Mouse (Mus musculus) heart, embryonic 13.5 days (tissue): ENCODE data around the gene Serpini2. TPM values are rescaled to one million over a fixed set of nuclear protein-coding genes. Genes with fewer than 3 reads are reported as not detected.
"Not testable (repeated sequence)": the region's sequence is repeated elsewhere in the genome, so short reads cannot be mapped to it uniquely, and the experiment has no call there.

Source experiments
- ATAC-seq: fragments of 200-750 bp; cut with Nextera tagmentation; 2 replicates; pipeline ENCODE4 v1.8.0; 2017; ENCODE audit warnings: moderate TSS enrichment; ENCODE audit not compliant: insufficient number of reproducible peaks, low FRiP score, low TSS enrichment; ENCODE audit errors: extremely low read depth
- H3K27ac ChIP-seq: fragments of 300-500 bp; sonication (generic); replicated peaks from 2 replicates; pipeline ENCODE4 v1.5.1; 2015; ENCODE audit warnings: moderate library complexity, mild to moderate bottlenecking, inconsistent platforms
- H3K27me3 ChIP-seq: fragments of 300-500 bp; sonication (generic); replicated peaks from 2 replicates; pipeline ENCODE4 v1.6.1; 2015; ENCODE audit warnings: mild to moderate bottlenecking, inconsistent platforms
- H3K36me3 ChIP-seq: fragments of 300-500 bp; sonication (generic); 2 replicates; pipeline ENCODE4 v1.6.1; 2015; ENCODE audit warnings: mild to moderate bottlenecking, inconsistent platforms
- H3K4me1 ChIP-seq: fragments of 300-500 bp; sonication (generic); 2 replicates; pipeline ENCODE4 v1.6.1; 2015; ENCODE audit warnings: inconsistent platforms
- H3K4me2 ChIP-seq: fragments of 300-500 bp; sonication (generic); 2 replicates; pipeline ENCODE4 v1.6.1; 2015; ENCODE audit warnings: inconsistent platforms, mild to moderate bottlenecking, moderate library complexity
- H3K4me3 ChIP-seq: fragments of 300-500 bp; sonication (generic); 2 replicates; pipeline ENCODE4 v1.5.1; 2015; ENCODE audit warnings: moderate library complexity, mild to moderate bottlenecking, inconsistent platforms
- H3K9ac ChIP-seq: fragments of 300-500 bp; sonication (generic); 2 replicates; pipeline ENCODE4 v1.6.1; 2015; ENCODE audit warnings: inconsistent platforms, mild to moderate bottlenecking, moderate library complexity
- H3K9me3 ChIP-seq: fragments of 300-500 bp; sonication (generic); 2 replicates; pipeline ENCODE4 v1.6.1; 2016; ENCODE audit warnings: inconsistent platforms
- WGBS: fragments of 180-500 bp; shearing (Covaris S2); methylation state at CpG from one replicate; pipeline ENCODE4 v1.1.7; 2015; ENCODE audit warnings: mixed read lengths; 5-methylcytosine and 5-hydroxymethylcytosine counted together
- polyA plus RNA-seq: library from polyadenylated mRNA; unstranded; fragments of >200 nt; fragmentation: Nextera tagmentation; extraction: Ambion mirVana; gene quantifications from 2 replicates; pipeline ENCODE4 v1.2.1, GENCODE M21; 2015

The Serpini2 gene
- polyA plus RNA-seq: 0.20 TPM in 1 of 2 replicates, not detected in the other

- no peak within 1 kb of the TSS for H3K4me2 ChIP-seq
- no peak within 1 kb of the TSS for H3K27ac ChIP-seq
- H3K27me3 ChIP-seq: no peaks in the 10 kb centered on the region
- WGBS: 70% methylated on average over 2 of the region's 2 CpGs
- no peaks in the 10 kb centered on the region for H3K9me3 ChIP-seq
- H3K9ac ChIP-seq: no peak within 1 kb of the TSS
- ATAC-seq: no peak
- H3K36me3 ChIP-seq: no peaks in the 10 kb centered on the region
- no peak within 1 kb of the TSS for H3K4me3 ChIP-seq
- H3K4me1 ChIP-seq: peaks cover 4% of the 10 kb centered on the region
Measured at GRCm38 (mm10) chr3:75269978-75270377, at the start of gene Serpini2. TSS of gene Serpini2 (minus strand) at chr3:75270078.

GRCm38 (mm10) chr3:75308861-75309260, 39.0 kb upstream of the Serpini2 start:
- Histone ChIP-seq H3K27ac (no peak overlapping the region), H3K9ac (no peak overlapping the region), H3K9me3 (no peaks in the 10 kb centered on the region), H3K4me3 (no peak overlapping the region), H3K4me1 (no peaks in the 10 kb centered on the region), H3K36me3 (no peaks in the 10 kb centered on the region), H3K4me2 (no peak overlapping the region), H3K27me3 (no peaks in the 10 kb centered on the region)
- 74% methylated on average over 4 of the region's 4 CpGs for WGBS
- no peak for ATAC-seq

GRCm38 (mm10) chr3:75308228-75308627, 38.4 kb upstream of the Serpini2 start:
- no peak overlapping the region for H3K27ac ChIP-seq
- no peak for ATAC-seq
- WGBS: 39% methylated on average over 3 of the region's 3 CpGs

GRCm38 (mm10) chr3:75305584-75305983, 35.7 kb upstream of the Serpini2 start:
- WGBS: 78% methylated on average over 3 of the region's 3 CpGs

More at GRCm38 (mm10) chr3:75308228-75308627, 38.4 kb upstream of the Serpini2 start:
- Histone ChIP-seq H3K9ac (no peak overlapping the region), H3K4me1 (no peaks in the 10 kb centered on the region), H3K27me3 (no peaks in the 10 kb centered on the region), H3K4me3 (no peak overlapping the region), H3K36me3 (no peaks in the 10 kb centered on the region), H3K4me2 (no peak overlapping the region), H3K9me3 (no peaks in the 10 kb centered on the region)

GRCm38 (mm10) chr3:75304621-75305020, 34.7 kb upstream of the Serpini2 start:
- H3K4me2 ChIP-seq: no peak overlapping the region
- no peak overlapping the region for H3K27ac ChIP-seq
- H3K4me1 ChIP-seq: no peaks in the 10 kb centered on the region
- ATAC-seq: no peak
- 84% methylated on average over 5 of the region's 5 CpGs for WGBS
- H3K4me3 ChIP-seq: no peak overlapping the region
- no peak overlapping the region for H3K9ac ChIP-seq
- no peaks in the 10 kb centered on the region for H3K36me3 ChIP-seq
- H3K27me3 ChIP-seq: no peaks in the 10 kb centered on the region
- no peaks in the 10 kb centered on the region for H3K9me3 ChIP-seq

More at GRCm38 (mm10) chr3:75305584-75305983, 35.7 kb upstream of the Serpini2 start:
- H3K27me3 ChIP-seq: no peaks in the 10 kb centered on the region
- no peak overlapping the region for H3K9ac ChIP-seq
- no peak overlapping the region for H3K27ac ChIP-seq
- no peaks in the 10 kb centered on the region for H3K4me1 ChIP-seq
- H3K36me3 ChIP-seq: no peaks in the 10 kb centered on the region
- no peaks in the 10 kb centered on the region for H3K9me3 ChIP-seq
- H3K4me2 ChIP-seq: no peak overlapping the region
- ATAC-seq: no peak
- H3K4me3 ChIP-seq: no peak overlapping the region

GRCm38 (mm10) chr3:75301072-75301471, 31.2 kb upstream of the Serpini2 start:
- Histone ChIP-seq H3K4me2 (no peak overlapping the region), H3K36me3 (no peaks in the 10 kb centered on the region), H3K9me3 (no peaks in the 10 kb centered on the region), H3K27ac (no peak overlapping the region), H3K27me3 (no peaks in the 10 kb centered on the region), H3K4me1 (peaks cover 12% of the 10 kb centered on the region), H3K9ac (no peak overlapping the region), H3K4me3 (no peak overlapping the region)
- WGBS: 79% methylated on average over 2 of the region's 2 CpGs
- ATAC-seq: no peak

GRCm38 (mm10) chr3:75299464-75299863, 29.6 kb upstream of the Serpini2 start:
- not testable (repeated sequence) for H3K4me3 ChIP-seq, H3K36me3 ChIP-seq, H3K27me3 ChIP-seq, ATAC-seq, H3K9me3 ChIP-seq, H3K4me2 ChIP-seq, H3K9ac ChIP-seq, H3K27ac ChIP-seq
- WGBS: 78% methylated on average over 1 of the region's 1 CpGs
- H3K4me1 ChIP-seq: peaks cover 12% of the 10 kb centered on the region

- Histone ChIP-seq H3K4me1 (peaks cover 12% of the 10 kb centered on the region), H3K36me3 (no peaks in the 10 kb centered on the region), H3K27ac (0 out of 2 replicates have a peak overlapping the region, but pooled peaks have one; percentile 20), H3K4me2 (no peak overlapping the region), H3K27me3 (no peaks in the 10 kb centered on the region), H3K9ac (no peak overlapping the region), H3K9me3 (no peaks in the 10 kb centered on the region), H3K4me3 (no peak overlapping the region)
- no peak for ATAC-seq
- 29% methylated on average over 3 of the region's 3 CpGs for WGBS
Measured at GRCm38 (mm10) chr3:75297758-75298111, 27.9 kb upstream of the Serpini2 start.

- H3K36me3 ChIP-seq: no peaks in the 10 kb centered on the region
- no peak overlapping the region for H3K4me3 ChIP-seq
- no peaks in the 10 kb centered on the region for H3K27me3 ChIP-seq
- peaks cover 12% of the 10 kb centered on the region for H3K4me1 ChIP-seq
- H3K9ac ChIP-seq: no peak overlapping the region
- H3K27ac ChIP-seq: 0 out of 2 replicates have a peak overlapping the region, but pooled peaks have one; percentile 20
- no peak for ATAC-seq
- H3K4me2 ChIP-seq: no peak overlapping the region
- no peaks in the 10 kb centered on the region for H3K9me3 ChIP-seq
- WGBS: 49% methylated on average over 2 of the region's 2 CpGs
Measured at GRCm38 (mm10) chr3:75297026-75297757, 27.3 kb upstream of the Serpini2 start.

GRCm38 (mm10) chr3:75293243-75293642, 23.4 kb upstream of the Serpini2 start:
- ATAC-seq: no peak
- WGBS: 86% methylated on average over 2 of the region's 2 CpGs

GRCm38 (mm10) chr3:75277455-75277854, 7.6 kb upstream of the Serpini2 start:
- H3K4me2 ChIP-seq: no peak overlapping the region
- no peaks in the 10 kb centered on the region for H3K36me3 ChIP-seq
- WGBS: 73% methylated on average over 4 of the region's 4 CpGs
- no peaks in the 10 kb centered on the region for H3K27me3 ChIP-seq
- ATAC-seq: no peak
- H3K4me3 ChIP-seq: no peak overlapping the region
- no peaks in the 10 kb centered on the region for H3K9me3 ChIP-seq
- H3K27ac ChIP-seq: no peak overlapping the region
- peaks cover 8% of the 10 kb centered on the region for H3K4me1 ChIP-seq
- no peak overlapping the region for H3K9ac ChIP-seq

More at GRCm38 (mm10) chr3:75293243-75293642, 23.4 kb upstream of the Serpini2 start:
- H3K36me3 ChIP-seq: no peaks in the 10 kb centered on the region
- H3K4me2 ChIP-seq: no peak overlapping the region
- H3K9ac ChIP-seq: no peak overlapping the region
- H3K4me3 ChIP-seq: no peak overlapping the region
- no peak overlapping the region for H3K27ac ChIP-seq
- no peaks in the 10 kb centered on the region for H3K9me3 ChIP-seq
- peaks cover 12% of the 10 kb centered on the region for H3K4me1 ChIP-seq
- H3K27me3 ChIP-seq: no peaks in the 10 kb centered on the region

GRCm38 (mm10) chr3:75276522-75276921, 6.6 kb upstream of the Serpini2 start:
- no peak for ATAC-seq
- Histone ChIP-seq H3K9me3 (no peaks in the 10 kb centered on the region), H3K27ac (no peak overlapping the region), H3K27me3 (no peaks in the 10 kb centered on the region), H3K9ac (no peak overlapping the region), H3K4me2 (no peak overlapping the region), H3K4me3 (no peak overlapping the region), H3K4me1 (peaks cover 8% of the 10 kb centered on the region), H3K36me3 (no peaks in the 10 kb centered on the region)
- 83% methylated on average over 3 of the region's 3 CpGs for WGBS
